Mouse (Mus musculus) lung, embryonic 15.5 days (tissue): ENCODE data around the gene Sdr39u1. TPM values are rescaled to one million over a fixed set of nuclear protein-coding genes. Genes with fewer than 3 reads are reported as not detected.

Experiments used
- polyA plus RNA-seq: library from polyadenylated mRNA; unstranded; fragments of >200 nt; fragmentation: Nextera tagmentation; extraction: Ambion mirVana; gene quantifications from 2 replicates; pipeline ENCODE4 v1.2.1, GENCODE M21; 2015

Gene Sdr39u1
- polyA plus RNA-seq, 1 experiment from 2014 or later, result 51.8 TPM

Other genes with a start within 250 kb of the Sdr39u1 start
- 56.5 TPM in 2 replicates for gene Mdp1, start 239.8 kb downstream of the Sdr39u1 start, polyA plus RNA-seq
- gene Gmpr2, start 228.4 kb downstream of the Sdr39u1 start, polyA plus RNA-seq, result 60.2 and 68.1 TPM in 2 replicates
- 509 and 542 TPM in 2 replicates for gene Nedd8, start 228.2 kb downstream of the Sdr39u1 start, polyA plus RNA-seq
- gene Tinf2, start 218.5 kb downstream of the Sdr39u1 start, polyA plus RNA-seq, result 46.9 and 48.3 TPM in 2 replicates
- gene Tgm1, start 186.4 kb downstream of the Sdr39u1 start, polyA plus RNA-seq, result 2.2 and 2.8 TPM in 2 replicates
- 31.8 and 33.2 TPM in 2 replicates for gene Rabggta, start 178.0 kb downstream of the Sdr39u1 start, polyA plus RNA-seq
- 86.7 and 88.4 TPM in 2 replicates for gene Dhrs1, start 154.6 kb downstream of the Sdr39u1 start, polyA plus RNA-seq
- gene Nop9, start 154.6 kb downstream of the Sdr39u1 start, polyA plus RNA-seq, result 39.2 and 41.4 TPM in 2 replicates
- gene Cideb, start 141.8 kb downstream of the Sdr39u1 start, polyA plus RNA-seq, result 0.55 and 0.80 TPM in 2 replicates
- gene Ltb4r2, start 138.9 kb downstream of the Sdr39u1 start, polyA plus RNA-seq, result 0.25 and 0.35 TPM in 2 replicates
- gene Ltb4r1, start 134.3 kb downstream of the Sdr39u1 start, polyA plus RNA-seq, result 1.7 and 2.6 TPM in 2 replicates
- 14.3 and 18.0 TPM in 2 replicates for gene Adcy4, start 116.2 kb downstream of the Sdr39u1 start, polyA plus RNA-seq
- gene Ripk3, start 111.4 kb downstream of the Sdr39u1 start, polyA plus RNA-seq, result 43.4 and 45.6 TPM in 2 replicates
- gene Nfatc4, start 77.1 kb downstream of the Sdr39u1 start, polyA plus RNA-seq, result 50.9 and 52.7 TPM in 2 replicates
- 19.5 and 19.7 TPM in 2 replicates for gene Nynrin, start 46.3 kb downstream of the Sdr39u1 start, polyA plus RNA-seq
- gene Cbln3, start 15.9 kb downstream of the Sdr39u1 start, polyA plus RNA-seq, result 0.88 and 1.2 TPM in 2 replicates
- 18.3 and 18.8 TPM in 2 replicates for gene Khnyn, start 15.3 kb downstream of the Sdr39u1 start, polyA plus RNA-seq
- 4.3 and 5.9 TPM in 2 replicates for gene Cma1, start 44.4 kb upstream of the Sdr39u1 start, polyA plus RNA-seq
- gene Cma2, start 50.7 kb upstream of the Sdr39u1 start, polyA plus RNA-seq, result not detected in 2 replicates
- gene Mcpt1, start 117.7 kb upstream of the Sdr39u1 start, polyA plus RNA-seq, result not detected in 2 replicates
- not detected in 2 replicates for gene Mcpt9, start 130.2 kb upstream of the Sdr39u1 start, polyA plus RNA-seq
- gene Mcpt2, start 141.7 kb upstream of the Sdr39u1 start, polyA plus RNA-seq, result not detected in 2 replicates
- 0.14 and 0.40 TPM in 2 replicates for gene Mcpt4, start 162.0 kb upstream of the Sdr39u1 start, polyA plus RNA-seq
- 1.1 and 1.6 TPM in 2 replicates for gene Mcpt8, start 185.0 kb upstream of the Sdr39u1 start, polyA plus RNA-seq
- not detected in 2 replicates for gene Ctsg, start 202.3 kb upstream of the Sdr39u1 start, polyA plus RNA-seq
- not detected in 2 replicates for gene Gzme, start 220.3 kb upstream of the Sdr39u1 start, polyA plus RNA-seq
- not detected in 2 replicates for gene Gzmd, start 232.3 kb upstream of the Sdr39u1 start, polyA plus RNA-seq